Mouse (Mus musculus) kidney, adult 2 months (tissue): Measurements from ENCODE around the gene Pld5.

Experiments
- CTCF ChIP-seq: fragments of 200-500 bp; conservative IDR thresholded peaks from 2 replicates; pipeline ENCODE4 v1.5.1; 2011; ENCODE audit warnings: low read depth, mild to moderate bottlenecking, control low read depth, low read length, moderate library complexity, mixed read lengths; ENCODE audit not compliant: insufficient read depth, insufficient read length
- POLR2A ChIP-seq: fragments of 200-500 bp; IDR thresholded peaks from one replicate; pipeline ENCODE4 v1.6.1; 2011; ENCODE audit warnings: low read depth, low read length, control low read depth

- TF ChIP-seq CTCF (no peak), POLR2A (no peak)
These were observed 91.1 kb downstream of the Pld5 start for GRCm38 (mm10) chr1:176183991-176184390.
